Mouse (Mus musculus) lung, adult 2 months (tissue): ENCODE measurements around the gene Fibp.

Experiments used
- CTCF ChIP-seq: fragments of 200-500 bp; IDR thresholded peaks from 2 replicates; pipeline ENCODE4 v1.5.1; 2011; ENCODE audit warnings: mild to moderate bottlenecking, low read length, control low read depth; ENCODE audit not compliant: insufficient read depth
- POLR2A ChIP-seq: fragments of 200-500 bp; IDR thresholded peaks from 2 replicates; pipeline ENCODE4 v1.6.1; 2011; ENCODE audit warnings: low read depth, mild to moderate bottlenecking, control low read depth, low read length, borderline replicate concordance; ENCODE audit errors: extremely low read depth

- TF ChIP-seq CTCF (no peak), POLR2A (no peak)
Measured at GRCm38 (mm10) chr19:5428083-5428482, 32.3 kb upstream of the Fibp start.
